Mouse (Mus musculus): Measurements from ENCODE around the gene Phc2.

GRCm38 (mm10) chr4:128651530-128651929 is 3.0 kb upstream of the Phc2 start:
- TF ChIP-seq EP300 (IDR thresholded peaks at IDR 0.05; ENCODE audit: low read depth in 1 of 2, low read length in 2 of 2) (no peak), ELF1 (IDR thresholded peaks at IDR 0.05; ENCODE audit: low read depth, low read length) (no peak), GATA1 (IDR thresholded peaks at IDR 0.05; ENCODE audit: low read depth, low read length) (no peak), MAZ (IDR thresholded peaks at IDR 0.05; ENCODE audit: low read depth, low read length) (no peak), CTCF (IDR thresholded peaks at IDR 0.05 in 2 of 3, conservative IDR thresholded peaks at IDR 0.05 in 1 of 3; ENCODE audit: control insufficient read depth in 1 of 3, insufficient read depth in 1 of 3, low read depth in 2 of 3, low read length in 3 of 3, poor library complexity in 1 of 3, severe bottlenecking in 1 of 3) (no peak), NRF1 (IDR thresholded peaks at IDR 0.05; ENCODE audit: insufficient read depth, low read depth, low read length, poor library complexity, severe bottlenecking) (no peak), MAFK (IDR thresholded peaks at IDR 0.05; ENCODE audit: borderline replicate concordance, low read depth, low read length) (no peak), BHLHE40 (IDR thresholded peaks at IDR 0.05; ENCODE audit: borderline replicate concordance, low read depth, low read length) (no peak)

Data from MEL (cell line).